Mouse (Mus musculus): ENCODE data around the gene Tmem205.

GRCm38 (mm10) chr9:21927208-21927753 lies at the start of gene Tmem205, which contains the start of gene Ccdc159:
- TF ChIP-seq CTCF (IDR thresholded peaks at IDR 0.05) (no peak), POLR2A (IDR thresholded peaks at IDR 0.05; ENCODE audit: insufficient read depth, low read depth, low read length) (peak; percentile 96), EP300 (IDR thresholded peaks at IDR 0.05; ENCODE audit: insufficient read depth, low read depth, low read length) (peak; percentile 86)
